Mouse (Mus musculus) layer of hippocampus, postnatal 10 days (tissue): ENCODE results near the gene Ttc7. TPM values are rescaled to one million over a fixed set of nuclear protein-coding genes. Genes with fewer than 3 reads are reported as not detected.

Source experiments
- DNase-seq, 2 experiments: peaks; one replicate each; pipeline ENCODE4 v3.0.0; 2021; ENCODE audit warnings: low spot score in 2 of 2
- total RNA-seq, 2 experiments: library from RNA; stranded (reverse); gene quantifications; 2 replicates each; pipeline ENCODE4 v1.2.3; 2021

The Ttc7 gene
- total RNA-seq, 2 experiments from 2014 or later, result 6.4 to 7.1 TPM

DNA sequence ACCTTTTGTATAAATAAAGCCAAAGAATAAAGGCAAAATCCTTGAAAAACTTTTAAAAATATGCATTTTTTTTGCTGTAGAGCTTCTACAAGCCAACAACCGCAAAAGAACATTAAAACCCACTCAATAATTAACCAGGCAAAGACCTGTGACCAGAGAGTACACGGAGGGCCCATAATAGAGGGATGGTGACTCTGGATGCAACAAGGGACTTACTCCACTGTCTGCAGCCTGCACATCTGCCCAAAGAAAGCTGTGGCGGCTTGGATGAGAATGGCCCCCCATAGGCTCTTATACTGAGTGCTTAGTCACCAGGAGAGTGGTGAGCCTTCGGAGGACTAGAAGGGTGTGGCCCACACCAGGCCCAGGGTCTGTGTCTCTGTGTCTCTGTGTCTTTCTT, 120.8 kb downstream of the Ttc7 start:
- DNase-seq, result no peak

DNA sequence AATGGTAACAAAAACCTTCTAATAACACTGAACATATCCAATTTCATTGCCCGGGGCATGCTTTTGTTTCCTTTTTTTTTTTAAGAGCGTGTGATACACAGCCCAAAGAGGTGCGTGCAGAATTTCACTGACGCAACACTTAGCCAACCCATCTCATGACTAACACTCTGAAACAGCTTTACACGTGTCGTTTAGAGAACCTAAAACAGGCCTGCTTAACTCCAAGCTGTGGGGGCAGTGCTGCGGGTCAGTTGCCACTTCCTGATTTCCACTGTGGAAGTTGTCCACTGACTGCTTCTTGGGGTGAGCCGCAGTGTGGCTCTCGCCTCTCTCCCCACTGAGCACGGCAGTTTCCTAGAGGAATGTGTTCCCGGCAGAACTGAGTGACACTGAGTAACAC, 122.9 kb downstream of the Ttc7 start:
- no peak for DNase-seq

DNA sequence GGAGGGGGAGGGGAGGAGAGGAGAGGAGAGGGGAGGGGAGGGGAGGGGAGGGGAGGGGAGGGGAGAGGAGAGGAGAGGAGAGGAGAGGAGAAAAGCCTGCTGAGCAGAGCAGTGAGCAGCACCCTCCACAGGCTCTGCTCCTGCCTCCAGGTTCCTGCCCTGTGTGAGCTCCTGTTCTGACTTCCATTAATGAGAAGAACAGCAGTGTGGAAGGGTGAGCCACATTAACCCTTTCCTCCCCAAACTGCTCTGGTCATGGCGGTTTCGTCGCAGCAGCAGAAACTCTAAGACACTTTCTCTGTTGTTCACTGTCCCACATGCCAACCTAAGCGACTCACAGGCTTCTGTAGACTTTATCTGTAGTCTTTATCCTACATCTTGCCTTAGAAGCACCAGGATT, 124.0 kb downstream of the Ttc7 start:
- no peak for DNase-seq

DNA sequence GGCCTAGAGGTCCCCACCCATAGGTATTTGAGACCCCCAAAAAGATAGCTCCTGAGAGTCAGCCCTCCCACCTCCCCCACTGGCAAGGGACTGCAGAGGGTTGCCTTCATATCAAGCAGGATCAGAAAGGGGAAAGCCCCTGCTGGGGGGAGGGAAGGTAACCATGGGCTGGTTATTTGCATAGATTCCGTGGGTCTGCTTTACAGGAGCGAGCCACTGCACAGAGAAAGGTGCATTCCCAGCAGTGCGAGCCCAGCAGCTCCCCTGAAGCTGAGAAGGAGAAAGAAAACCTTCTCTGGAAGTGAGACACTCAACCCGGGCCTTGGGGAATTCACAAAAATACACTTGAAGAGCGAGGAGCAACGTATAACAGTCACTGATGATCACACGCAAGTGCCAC, 135.4 kb downstream of the Ttc7 start:
- DNase-seq, result no peak

DNA sequence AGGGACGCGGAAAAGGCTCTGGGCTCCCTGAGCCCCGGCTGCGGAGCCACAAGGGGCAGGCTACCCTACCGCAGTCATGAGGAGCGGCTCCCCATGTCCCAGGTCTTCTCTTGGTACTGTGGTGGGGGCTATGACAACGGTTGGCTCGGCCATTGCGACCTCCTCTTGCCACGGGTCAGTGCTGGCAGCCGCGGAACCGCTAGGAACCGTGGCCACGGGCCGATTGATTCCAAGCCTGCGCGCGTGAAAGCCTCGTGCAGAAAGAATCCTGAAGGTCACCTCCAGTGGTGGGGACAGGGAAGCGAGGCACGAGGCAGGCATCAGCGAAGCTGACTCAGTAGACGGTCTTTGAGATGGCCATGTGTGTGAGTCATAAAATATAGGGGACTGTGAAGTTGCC, 144.8 kb downstream of the Ttc7 start, which contains the start of gene Stpg4:
Gene Stpg4, minus strand, starts transcription at position 231 of the 400 bp plus-strand sequence.
- no peak for DNase-seq

DNA sequence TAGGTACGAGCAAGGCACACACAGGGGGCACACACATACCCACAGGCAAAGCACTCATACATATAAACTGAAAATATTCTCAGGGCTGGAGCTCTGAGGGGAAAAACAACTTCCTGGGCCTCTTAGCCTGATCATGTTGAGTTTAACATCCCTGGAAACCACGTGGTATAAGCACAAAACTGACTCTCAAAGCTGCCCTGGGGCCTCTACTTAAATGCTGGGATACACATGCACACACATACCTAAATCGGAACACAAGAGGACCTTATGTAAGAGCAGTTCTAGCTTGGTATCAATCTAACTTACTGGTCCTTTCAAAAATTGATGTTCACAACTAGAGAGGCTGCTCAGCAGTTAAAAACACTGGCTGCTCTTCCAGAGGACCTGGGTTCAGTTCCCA, 146.7 kb downstream of the Ttc7 start:
- no peak for DNase-seq

Other genes starting within 250 kb of the Ttc7 start
- gene Socs5, start 175.2 kb upstream of the Ttc7 start, total RNA-seq, result 10 to 100 TPM; 55.9 to 64.7 TPM
- gene Mcfd2, start 17.0 kb upstream of the Ttc7 start, total RNA-seq, result 10 to 100 TPM; 35.4 to 37.0 TPM
- gene Stpg4, start 144.9 kb downstream of the Ttc7 start, total RNA-seq, result not detected
- gene Calm2, start 164.0 kb downstream of the Ttc7 start, total RNA-seq, result 1,000 to 10,000 TPM; 2,051 to 2,241 TPM